Mouse (Mus musculus) urinary bladder, postnatal 4 days (tissue): Measurements from ENCODE around the gene Dapk2.

Experiments used
- DNase-seq, 2 experiments: peaks; one replicate each; pipeline ENCODE4 v3.0.0; 2021 to 2022; ENCODE audit warnings: low spot score in 2 of 2

Dapk2 gene

DNA sequence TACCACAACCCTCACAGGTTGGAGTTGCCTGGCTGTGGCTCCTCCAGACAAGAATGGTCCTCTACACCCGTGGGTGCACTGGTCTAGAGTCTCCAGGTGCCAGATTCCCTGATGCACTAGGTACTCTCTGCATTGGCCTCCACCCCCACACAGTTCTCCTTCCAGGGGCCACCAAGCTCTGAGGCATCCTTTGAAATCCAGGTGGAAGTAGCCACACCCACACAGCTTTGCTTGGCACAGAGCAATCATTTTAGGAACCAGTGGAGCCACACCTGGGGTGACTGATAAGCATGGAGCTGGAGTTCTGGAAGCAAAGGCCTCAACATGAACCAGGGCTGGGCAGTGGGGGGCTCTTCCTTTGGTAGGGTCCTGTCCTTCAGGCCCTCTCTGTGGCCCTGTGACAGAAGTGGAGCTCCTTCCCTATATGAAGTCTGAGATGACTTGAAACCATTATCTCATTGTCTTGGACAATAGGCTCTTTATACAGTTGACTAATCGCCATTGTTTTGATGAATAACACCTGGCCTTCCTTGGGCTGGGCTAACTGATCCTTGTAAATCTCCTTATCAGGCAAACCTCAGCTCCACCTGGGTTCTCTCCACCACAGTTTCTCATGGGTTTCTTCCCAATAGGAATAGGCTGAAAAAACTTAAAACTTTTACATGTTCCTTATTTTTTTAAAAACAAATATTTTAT, 70.6 kb downstream of the Dapk2 start:
- DNase-seq: no peak

DNA sequence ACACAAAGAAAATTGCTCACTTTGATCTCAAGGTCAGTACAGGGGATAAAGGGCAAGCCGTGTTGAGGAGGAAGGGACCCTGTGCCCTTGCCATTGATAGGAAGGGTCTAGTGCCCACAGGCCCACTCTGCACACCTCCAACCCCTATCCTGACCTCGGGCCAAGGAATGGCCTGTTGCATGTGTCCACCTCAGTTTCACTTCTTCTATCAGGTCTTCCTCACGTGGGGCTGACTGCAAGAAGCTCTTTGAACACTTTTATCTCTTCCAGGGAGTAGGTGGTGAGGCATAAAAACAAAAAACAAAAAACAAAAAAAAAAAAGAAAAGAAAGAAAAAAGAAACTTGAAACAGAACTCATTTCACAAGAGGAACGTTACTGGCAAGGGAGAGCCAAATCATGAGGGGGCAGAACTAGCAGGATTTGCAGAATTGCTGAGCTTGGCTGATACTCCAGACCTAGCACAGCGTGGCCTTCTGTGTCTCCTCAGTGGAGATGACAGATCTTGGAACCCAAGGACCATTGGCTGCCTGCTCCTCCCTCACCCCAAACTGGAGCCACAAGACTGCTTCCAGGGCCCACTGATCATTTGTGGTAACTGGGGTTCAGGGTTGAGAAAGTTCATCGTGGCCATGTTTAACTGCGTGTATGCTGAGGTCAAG, 73.9 kb downstream of the Dapk2 start:
- DNase-seq: peak in 1 of 2 experiments; percentile 26

- no peak for DNase-seq
These were observed 78.6 kb downstream of the Dapk2 start for GRCm38 (mm10) chr9:66236615-66237014.

- DNase-seq: no peak
These were observed 79.7 kb downstream of the Dapk2 start for GRCm38 (mm10) chr9:66237742-66238141.

DNA sequence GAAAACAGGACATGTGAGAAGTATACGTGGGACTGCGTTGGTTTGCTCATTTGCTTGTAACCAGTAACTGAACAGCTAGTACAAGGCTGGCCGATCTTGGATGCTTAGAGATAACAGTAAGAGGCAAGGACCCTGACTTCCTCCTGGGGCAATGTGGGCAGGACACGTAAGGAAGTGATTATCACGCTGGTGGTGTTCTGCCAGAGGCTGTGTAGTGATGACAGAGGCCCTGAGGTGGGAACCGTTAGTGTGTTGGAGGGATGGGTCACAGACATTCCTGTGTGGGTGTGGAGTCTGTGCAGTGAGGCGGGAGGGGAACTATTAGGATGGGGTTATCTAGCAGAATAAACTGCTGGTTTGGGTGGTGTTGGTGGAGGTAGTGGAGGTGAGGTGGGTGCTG, 81.2 kb downstream of the Dapk2 start:
- no peak for DNase-seq

GRCm38 (mm10) chr9:66239691-66240090, 81.7 kb downstream of the Dapk2 start:
- no peak for DNase-seq

- no peak for DNase-seq
These were observed 82.5 kb downstream of the Dapk2 start for GRCm38 (mm10) chr9:66240493-66240892.

- DNase-seq: no peak
These were observed 83.0 kb downstream of the Dapk2 start for GRCm38 (mm10) chr9:66240991-66241390.

- no peak for DNase-seq
These were observed 83.7 kb downstream of the Dapk2 start for GRCm38 (mm10) chr9:66241722-66242121.

DNA sequence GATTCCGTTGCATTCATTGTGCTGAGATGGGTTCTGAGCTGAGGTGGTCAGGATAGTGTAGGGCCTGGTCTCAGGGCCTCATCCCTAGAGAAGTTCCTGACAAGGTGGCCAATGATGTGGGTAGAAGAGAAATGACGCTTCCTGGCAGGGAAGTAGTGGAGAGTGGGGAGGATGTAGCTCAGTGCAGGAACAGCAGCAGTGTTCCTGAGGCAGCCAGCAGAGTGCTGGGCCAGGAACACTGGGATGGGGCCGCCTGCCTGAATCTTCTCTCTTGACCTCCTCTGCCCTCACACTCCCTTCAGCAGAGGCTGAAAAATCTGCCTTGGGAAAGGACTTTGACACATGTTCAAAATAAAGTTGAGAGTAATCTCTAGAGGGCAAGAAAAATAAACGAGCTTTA, 85.2 kb downstream of the Dapk2 start:
- DNase-seq: no peak

- DNase-seq: no peak
These were observed 86.1 kb downstream of the Dapk2 start for GRCm38 (mm10) chr9:66244079-66244478.

GRCm38 (mm10) chr9:66245707-66246106, 87.7 kb downstream of the Dapk2 start:
- DNase-seq: no peak

DNA sequence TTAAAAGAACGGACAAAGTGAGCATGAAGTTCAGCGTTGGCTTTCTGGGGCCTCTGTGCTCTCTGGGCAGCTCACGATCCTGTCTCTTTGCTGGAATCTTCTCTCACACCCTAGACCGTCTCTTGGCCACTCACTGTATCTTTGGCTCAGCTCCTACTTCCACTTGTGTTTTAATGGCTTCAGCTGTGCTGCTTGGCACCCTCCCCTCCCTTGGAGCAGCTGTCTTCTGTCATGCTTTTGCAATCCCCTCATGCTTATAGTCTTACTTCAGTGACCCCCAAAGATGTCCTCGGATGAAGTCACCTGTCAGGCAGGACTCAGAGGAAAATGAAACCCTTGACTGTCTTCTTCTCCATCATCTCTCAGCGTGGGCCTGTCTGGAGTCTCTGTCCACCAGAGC, 91.3 kb downstream of the Dapk2 start:
- peak in 1 of 2 experiments; percentile 37 for DNase-seq

GRCm38 (mm10) chr9:66251159-66251691, 93.2 kb downstream of the Dapk2 start:
- DNase-seq: no peak

DNA sequence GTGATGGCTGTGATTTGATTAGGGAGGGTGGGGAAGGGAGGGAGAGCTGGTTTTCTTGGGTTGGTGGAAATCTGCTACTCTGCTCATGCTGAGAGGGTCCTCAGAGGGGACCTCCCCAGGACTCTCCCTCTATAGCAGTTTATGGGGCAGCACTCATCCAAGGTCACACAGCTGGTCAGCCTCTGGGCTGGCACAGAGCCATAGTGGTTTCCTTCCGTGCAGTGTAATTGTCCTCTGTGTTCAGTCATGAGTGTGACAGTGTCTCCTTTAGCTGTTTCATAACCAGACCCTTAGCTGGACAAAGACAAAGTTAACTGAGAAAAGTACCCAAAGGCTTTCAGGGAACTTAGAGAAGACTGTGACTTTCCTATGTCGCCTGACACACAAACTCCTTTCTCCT, 103.7 kb downstream of the Dapk2 start:
- DNase-seq: no peak

GRCm38 (mm10) chr9:66263701-66264100, 105.7 kb downstream of the Dapk2 start:
- DNase-seq: no peak

DNA sequence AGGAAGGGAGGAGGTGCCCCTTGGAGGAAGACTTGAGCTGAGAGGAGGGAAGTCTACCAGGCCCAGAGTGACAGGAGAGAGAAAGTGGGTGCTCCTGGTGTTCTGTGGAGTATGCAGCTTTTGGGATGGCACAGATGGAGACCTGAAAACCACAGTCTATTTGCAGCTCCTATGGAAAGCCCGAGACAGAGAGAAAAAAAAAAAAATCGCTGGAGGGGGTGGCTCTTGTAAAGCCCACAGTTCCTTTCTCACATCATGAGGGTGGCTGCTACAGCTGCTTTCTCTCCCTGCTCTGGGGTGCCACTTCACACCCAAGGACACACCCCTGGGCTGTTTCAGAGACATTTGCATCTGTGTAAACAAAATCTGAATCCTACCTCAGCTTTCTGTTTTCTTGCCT, 107.6 kb downstream of the Dapk2 start:
- no peak for DNase-seq

- DNase-seq: no peak
These were observed 108.5 kb downstream of the Dapk2 start for GRCm38 (mm10) chr9:66266237-66267170.

GRCm38 (mm10) chr9:66268804-66269203, 110.8 kb downstream of the Dapk2 start:
- DNase-seq: no peak

DNA sequence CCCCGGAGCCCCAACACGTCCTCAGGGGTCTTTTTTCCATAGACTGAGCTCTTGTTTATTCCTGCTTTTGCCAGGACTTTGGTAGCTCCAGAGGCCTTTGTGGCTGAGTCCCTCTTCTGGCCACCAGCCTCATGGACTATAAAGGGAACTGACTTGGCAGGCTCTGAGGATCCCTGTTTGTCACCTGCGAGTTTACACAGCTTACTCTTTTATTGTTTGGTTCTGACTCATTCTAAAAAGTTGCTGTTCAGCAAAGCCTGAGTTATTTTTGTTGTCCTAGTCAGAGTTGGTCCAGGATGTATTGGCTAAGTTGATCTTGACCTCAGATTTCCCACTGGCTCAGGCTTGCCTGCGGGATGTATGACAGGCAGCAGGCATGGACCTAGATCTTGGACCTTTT, 112.0 kb downstream of the Dapk2 start:
- no peak for DNase-seq

GRCm38 (mm10) chr9:66271726-66272125, 113.7 kb downstream of the Dapk2 start:
- no peak for DNase-seq

- no peak for DNase-seq
These were observed 115.6 kb downstream of the Dapk2 start for GRCm38 (mm10) chr9:66273632-66274031.
